In the genomic region with DNA sequence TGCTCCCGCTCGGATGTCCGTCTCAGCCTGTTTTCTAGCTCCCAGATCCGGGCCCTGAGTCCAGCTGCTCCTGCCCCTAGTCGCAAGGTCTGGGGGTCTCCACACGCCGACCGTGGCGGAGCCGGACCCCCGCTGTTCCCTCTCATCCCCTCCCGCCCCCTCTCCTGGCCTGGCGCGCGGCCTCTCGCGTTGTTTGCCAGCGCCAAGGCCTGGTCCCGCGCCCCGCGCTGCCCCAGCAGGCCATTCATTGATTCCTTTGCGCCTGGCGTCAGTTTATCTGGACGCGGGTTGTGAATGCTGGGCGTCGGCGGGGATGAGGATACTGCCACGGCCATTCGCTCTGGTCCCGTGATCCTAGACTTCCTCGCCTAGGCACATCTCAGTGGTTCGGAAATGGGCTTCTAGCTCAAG, we compare ENCODE assay signal across 9 mouse cellular contexts. TPM values are rescaled to one million over a fixed set of nuclear protein-coding genes. Genes with fewer than 3 reads are reported as not detected.
DNase-seq lines count a peak whose midpoint lies in the region; ATAC-seq and TF ChIP-seq lines count a peak whose summit lies in the region.
"Had no signal": no experiment of that assay in that cellular context is flagged by ENCODE, and none has a peak within 500 bp of the region (broad histone marks: within the 10 kb centered on the region; RNA-seq: fewer than 3 reads in every experiment).

No protein-coding gene starts in this region.

- peak overlapping the region; percentile 96 for H3K9ac ChIP-seq in embryonic facial prominence, embryonic 13.5 days
- peak overlapping the region; percentile 86 for H3K9ac ChIP-seq in hindbrain, embryonic 14.5 days
- H3K9ac ChIP-seq in liver, embryonic 16.5 days (ENCODE audit: low read depth, low read length): peak overlapping the region; percentile 97

- H3K36me3 ChIP-seq in embryonic facial prominence, embryonic 13.5 days: peaks cover 4% of the 10 kb centered on the region; the same call in 1 of the 2 replicates
- no peaks in the 10 kb centered on the region for H3K36me3 ChIP-seq in hindbrain, embryonic 14.5 days (replicated peaks; ENCODE audit: control insufficient read depth, insufficient read depth)
- H3K36me3 ChIP-seq in liver, embryonic 16.5 days (ENCODE audit: control insufficient read depth, insufficient read depth): no peaks in the 10 kb centered on the region

- no peaks in the 10 kb centered on the region for H3K27me3 ChIP-seq in embryonic facial prominence, embryonic 13.5 days
- no peaks in the 10 kb centered on the region for H3K27me3 ChIP-seq in hindbrain, embryonic 14.5 days (ENCODE audit: control insufficient read depth, insufficient read depth, low read length)
- no peaks in the 10 kb centered on the region for H3K27me3 ChIP-seq in liver, embryonic 16.5 days (ENCODE audit: control insufficient read depth, insufficient read depth, low read depth, low read length)

- H3K27ac ChIP-seq in left cerebral cortex, adult 2 months: peak overlapping the region; percentile 93
- H3K27ac ChIP-seq in embryonic facial prominence, embryonic 13.5 days: peak overlapping the region; percentile 89
- H3K27ac ChIP-seq in hindbrain, embryonic 14.5 days: peak overlapping the region; percentile 86
- peak overlapping the region; percentile 94 for H3K27ac ChIP-seq in liver, embryonic 16.5 days (ENCODE audit: low read length)

- intact Hi-C loops in left cerebral cortex, adult 2 months (cut with DNase I): loop anchor here (5.0 kb wide), 1 partner anchor 81 kb away; a partner anchor contains a TSS
- intact Hi-C loops in gastrocnemius, postnatal 36 days (cut with DNase I): loop anchor here (5.0 kb wide), 1 partner anchor 41 kb away; no protein-coding TSS in a partner anchor

- no peaks in the 10 kb centered on the region for H3K9me3 ChIP-seq in embryonic facial prominence, embryonic 13.5 days
- no peaks in the 10 kb centered on the region for H3K9me3 ChIP-seq in hindbrain, embryonic 14.5 days (ENCODE audit: control insufficient read depth, low read length)
- no peaks in the 10 kb centered on the region for H3K9me3 ChIP-seq in liver, embryonic 16.5 days (replicated peaks; ENCODE audit: control insufficient read depth, low read length)

- peak in 1 of 2 experiments; percentile 45 for DNase-seq in left cerebral cortex, adult 2 months (ENCODE audit: extremely low spot score in 1 of 2, low spot score in 2 of 2)
- DNase-seq in left cerebral cortex, adult 11 months (ENCODE audit: low spot score): no peak
- DNase-seq in WW6 (ENCODE audit: low read depth, low spot score): peak; percentile 73
- peak; percentile 53 for DNase-seq in hindbrain, embryonic 14.5 days (ENCODE audit: low spot score)
- DNase-seq in retina, embryonic 14.5 days (ENCODE audit: low spot score): peak; percentile 87
- DNase-seq in gastrocnemius, postnatal 36 days: no peak

- peak overlapping the region; percentile 83 for H3K4me2 ChIP-seq in embryonic facial prominence, embryonic 13.5 days
- peak overlapping the region; percentile 85 for H3K4me2 ChIP-seq in hindbrain, embryonic 14.5 days (replicated peaks)
- H3K4me2 ChIP-seq in liver, embryonic 16.5 days (ENCODE audit: low read depth, low read length): peak overlapping the region; percentile 77

- peak overlapping the region; percentile 77 for H3K4me3 ChIP-seq in left cerebral cortex, adult 2 months
- H3K4me3 ChIP-seq in embryonic facial prominence, embryonic 13.5 days: peak overlapping the region; percentile 92
- H3K4me3 ChIP-seq in hindbrain, embryonic 14.5 days (replicated peaks; ENCODE audit: low read length): peak overlapping the region; percentile 88
- H3K4me3 ChIP-seq in liver, embryonic 16.5 days (ENCODE audit: low read depth, low read length): peak overlapping the region; percentile 99

- whole genome bisulfite sequencing in embryonic facial prominence, embryonic 13.5 days: under 1% methylated on average over 34 of the region's 34 CpGs
- WGBS in hindbrain, embryonic 14.5 days: under 1% methylated on average over 33 of the region's 34 CpGs
- under 1% methylated on average over 33 of the region's 34 CpGs for WGBS in liver, embryonic 16.5 days (ENCODE audit: insufficient replicate concordance)

- 0 out of 2 replicates have a peak, but pooled peaks have one; percentile 8 for ATAC-seq in embryonic facial prominence, embryonic 13.5 days (ENCODE audit: insufficient number of reproducible peaks, insufficient read depth, low FRiP score, low TSS enrichment, low read depth)
- ATAC-seq in hindbrain, embryonic 14.5 days (ENCODE audit: low FRiP score): peak; percentile 24
- peak; percentile 12; the same call in 1 of the 2 replicates for ATAC-seq in liver, embryonic 16.5 days (ENCODE audit: low read depth)

- TF ChIP-seq CTCF in left cerebral cortex, adult 2 months (IDR thresholded peaks at IDR 0.05): no peak

- peaks cover 32% of the 10 kb centered on the region for H3K4me1 ChIP-seq in embryonic facial prominence, embryonic 13.5 days
- peaks cover 34% of the 10 kb centered on the region for H3K4me1 ChIP-seq in hindbrain, embryonic 14.5 days (replicated peaks; ENCODE audit: control insufficient read depth, insufficient read depth, low read length)
- H3K4me1 ChIP-seq in liver, embryonic 16.5 days (ENCODE audit: control insufficient read depth, low read depth, low read length): peaks cover 17% of the 10 kb centered on the region

RNA-seq across cellular contexts. Expression of a gene that starts 0.6 kb away (rescaled TPM):
- total RNA-seq in left cerebral cortex, adult 2 months (2021): 10 to 100 TPM; 26.6 to 27.0 TPM
- 68.5 and 70.8 TPM in 2 replicates for polyA plus RNA-seq in embryonic facial prominence, embryonic 13.5 days (2015; fragmentation: Nextera tagmentation; extraction: Ambion mirVana)
- polyA plus RNA-seq in hindbrain, embryonic 14.5 days (2014; fragmentation: Nextera tagmentation; extraction: Ambion mirVana): 48.3 and 51.4 TPM in 2 replicates
- 27.2 and 28.9 TPM in 2 replicates for polyA plus RNA-seq in liver, embryonic 16.5 days (2015; fragmentation: Nextera tagmentation; extraction: Ambion mirVana)
- total RNA-seq in gastrocnemius, postnatal 36 days (2021): 10 to 100 TPM; 11.1 to 11.6 TPM

RNA-seq across cellular contexts. Expression of a gene that starts 36.2 kb away (rescaled TPM):
- total RNA-seq in left cerebral cortex, adult 2 months (2021): 10 to 100 TPM; 16.0 to 16.7 TPM
- polyA plus RNA-seq in embryonic facial prominence, embryonic 13.5 days (2015; fragmentation: Nextera tagmentation; extraction: Ambion mirVana): 0.95 and 1.4 TPM in 2 replicates
- 4.9 and 5.6 TPM in 2 replicates for polyA plus RNA-seq in hindbrain, embryonic 14.5 days (2014; fragmentation: Nextera tagmentation; extraction: Ambion mirVana)
- polyA plus RNA-seq in liver, embryonic 16.5 days (2015; fragmentation: Nextera tagmentation; extraction: Ambion mirVana): 0.04 and 0.40 TPM in 2 replicates
- 10 to 100 TPM; 52.2 to 73.6 TPM for total RNA-seq in gastrocnemius, postnatal 36 days (2021)
- total RNA-seq: hematopoietic stem cell, adult 5-6 weeks had no signal

RNA-seq across cellular contexts. Expression of a gene that starts 37.6 kb away (rescaled TPM):
- total RNA-seq in left cerebral cortex, adult 2 months (2021): 10 to 100 TPM; 27.9 to 30.7 TPM
- polyA plus RNA-seq in embryonic facial prominence, embryonic 13.5 days (2015; fragmentation: Nextera tagmentation; extraction: Ambion mirVana): 37.2 and 38.0 TPM in 2 replicates
- 26.5 and 26.8 TPM in 2 replicates for polyA plus RNA-seq in hindbrain, embryonic 14.5 days (2014; fragmentation: Nextera tagmentation; extraction: Ambion mirVana)
- 11.5 and 12.1 TPM in 2 replicates for polyA plus RNA-seq in liver, embryonic 16.5 days (2015; fragmentation: Nextera tagmentation; extraction: Ambion mirVana)
- total RNA-seq in gastrocnemius, postnatal 36 days (2021): 1 to 10 TPM; 7.8 to 8.8 TPM

Comparison
In these comparisons a context has a peak if more than half of its experiments do, and no peak if none do; other contexts are left out.
1. DNase-seq: peak in WW6 (single experiment), hindbrain, embryonic 14.5 days (single experiment) and retina, embryonic 14.5 days (single experiment); none in left cerebral cortex, adult 11 months (single experiment) and gastrocnemius, postnatal 36 days (0 of 2).
2. Peak in every context shown above with its lines, with median percentiles within 50 percentile points of each other: H3K27ac ChIP-seq, H3K4me3 ChIP-seq, ATAC-seq, H3K4me2 ChIP-seq and H3K9ac ChIP-seq.